Mouse (Mus musculus) megakaryocyte, embryonic 14.5 days (primary cell): Measurements from ENCODE around the gene Cryba1.

ENCODE experiments used
- FLI1 ChIP-seq: IDR thresholded peaks from 2 replicates; pipeline ENCODE4 v1.6.1; 2012; ENCODE audit warnings: low read length, inconsistent platforms, mixed read lengths
- GATA1 ChIP-seq: IDR thresholded peaks from 3 replicates; pipeline ENCODE4 v1.6.1; 2012; ENCODE audit warnings: mixed read lengths, low read length, inconsistent platforms, borderline replicate concordance

DNA sequence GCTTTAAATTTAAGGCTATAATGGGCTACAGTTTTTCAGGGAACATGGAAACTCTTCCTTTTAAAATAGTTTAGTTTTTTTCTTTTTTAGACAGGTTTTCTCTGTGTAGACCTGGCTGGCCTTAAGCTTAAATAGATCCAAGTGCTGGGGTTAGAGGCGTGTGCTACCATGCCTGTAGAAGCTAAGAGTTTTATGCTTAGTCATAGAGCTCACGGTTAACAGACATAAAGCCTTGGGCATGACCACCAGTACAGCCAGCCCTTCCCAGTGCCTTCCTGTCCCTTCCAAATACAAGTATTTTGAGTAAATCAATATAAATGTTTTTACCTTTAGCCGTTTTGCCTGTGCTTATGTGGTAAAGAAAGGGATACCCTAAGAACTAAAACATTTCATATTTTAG is 19.2 kb downstream of the Cryba1 start:
- TF ChIP-seq FLI1 (no peak), GATA1 (no peak)
